Mouse (Mus musculus) adrenal gland, adult (tissue): ENCODE data around the gene Gm10840.

Source experiments
- DNase-seq, 2 experiments: peaks; one replicate each; pipeline ENCODE4 v3.0.0; 2022 to 2023; ENCODE audit warnings: low spot score in 1 of 2; ENCODE audit not compliant: inconsistent age in 2 of 2

The Gm10840 gene

DNA sequence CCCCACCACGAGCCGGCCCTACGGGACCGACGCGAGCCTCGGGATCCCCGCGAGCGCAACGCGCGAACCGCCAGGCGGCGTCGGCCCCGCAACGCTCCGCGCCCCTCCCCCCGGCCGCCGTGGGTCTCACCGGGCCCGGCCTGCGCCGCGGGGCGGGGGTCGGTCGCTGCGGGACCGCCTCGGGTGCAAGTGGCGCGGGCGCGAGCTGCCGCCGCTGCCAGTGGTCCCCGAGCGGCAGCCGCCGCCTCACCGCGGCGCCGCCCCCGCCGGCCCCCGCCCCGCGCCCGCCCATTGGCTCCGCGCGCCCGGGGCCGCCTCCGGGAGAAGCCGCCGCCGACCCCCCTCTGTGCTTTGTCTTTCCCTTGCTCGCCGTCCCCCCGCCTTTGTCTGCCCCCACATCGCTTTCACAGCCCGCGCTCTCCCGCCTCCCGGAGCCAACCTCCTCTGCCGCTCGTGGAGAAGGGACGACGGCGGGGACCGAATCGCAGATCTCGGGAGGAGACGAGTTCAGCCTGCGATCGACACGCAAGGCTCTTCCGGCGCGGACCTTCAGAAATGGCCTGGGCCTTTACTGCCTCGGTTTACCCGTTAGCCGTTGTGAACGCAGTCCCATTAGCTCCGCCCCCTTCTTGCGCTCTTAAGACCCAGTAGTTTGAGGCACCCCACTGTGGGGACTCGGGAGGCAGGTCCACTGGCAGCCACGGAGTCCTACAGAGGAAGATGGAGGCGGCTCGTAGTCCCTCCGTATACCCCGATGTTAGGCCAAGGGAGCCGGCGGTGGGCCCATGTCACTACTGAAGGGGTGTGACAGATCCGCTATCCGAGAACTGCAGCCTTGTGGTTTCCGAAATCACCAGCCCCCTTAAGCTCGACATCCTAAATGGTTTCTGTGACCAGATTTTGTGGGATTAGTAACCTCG is 469 bp upstream of the Gm10840 start:
- peak; percentile 84 to 92 for DNase-seq

DNA sequence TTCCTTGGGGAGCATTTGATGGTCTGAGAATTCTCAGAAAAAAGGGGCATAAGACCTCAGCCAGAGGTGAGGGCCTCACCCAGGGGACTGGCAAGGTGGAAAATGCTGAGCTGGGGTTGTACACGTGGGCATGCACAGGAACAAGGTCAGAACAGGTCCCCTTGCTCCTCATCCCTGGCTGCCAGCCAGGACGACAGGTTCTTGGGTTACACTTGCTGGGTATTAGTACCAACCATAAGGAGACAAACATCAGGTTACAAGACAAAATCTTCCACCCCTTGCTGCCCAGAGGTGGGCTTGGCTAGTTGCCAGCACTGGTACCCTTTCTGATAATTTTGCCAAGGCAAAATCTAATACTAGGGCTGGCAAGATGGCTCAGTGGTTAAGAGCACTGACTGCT is 1.6 kb downstream of the Gm10840 start:
- DNase-seq = no peak

DNA sequence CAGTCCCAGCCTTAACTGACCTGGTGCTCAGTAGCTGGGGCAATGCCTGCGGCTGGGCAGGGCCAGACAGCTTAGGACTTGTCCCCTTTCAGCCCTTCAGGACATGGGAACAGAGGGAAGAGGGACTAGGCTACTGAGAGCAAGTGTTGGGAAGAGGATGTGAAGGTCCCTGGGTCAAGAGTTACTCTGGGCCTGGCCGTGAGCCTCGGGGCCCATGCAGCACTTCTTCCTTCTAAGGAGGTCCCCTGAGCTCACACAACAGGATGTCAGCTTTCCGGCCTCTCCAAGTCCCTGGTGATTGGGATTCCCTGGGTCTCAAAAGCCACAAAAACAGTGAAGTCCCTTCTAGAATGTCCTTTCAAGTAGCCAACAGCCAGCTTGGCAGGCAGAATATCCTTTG is 2.9 kb downstream of the Gm10840 start:
- peak in 1 of 2 experiments; percentile 50 for DNase-seq

DNA sequence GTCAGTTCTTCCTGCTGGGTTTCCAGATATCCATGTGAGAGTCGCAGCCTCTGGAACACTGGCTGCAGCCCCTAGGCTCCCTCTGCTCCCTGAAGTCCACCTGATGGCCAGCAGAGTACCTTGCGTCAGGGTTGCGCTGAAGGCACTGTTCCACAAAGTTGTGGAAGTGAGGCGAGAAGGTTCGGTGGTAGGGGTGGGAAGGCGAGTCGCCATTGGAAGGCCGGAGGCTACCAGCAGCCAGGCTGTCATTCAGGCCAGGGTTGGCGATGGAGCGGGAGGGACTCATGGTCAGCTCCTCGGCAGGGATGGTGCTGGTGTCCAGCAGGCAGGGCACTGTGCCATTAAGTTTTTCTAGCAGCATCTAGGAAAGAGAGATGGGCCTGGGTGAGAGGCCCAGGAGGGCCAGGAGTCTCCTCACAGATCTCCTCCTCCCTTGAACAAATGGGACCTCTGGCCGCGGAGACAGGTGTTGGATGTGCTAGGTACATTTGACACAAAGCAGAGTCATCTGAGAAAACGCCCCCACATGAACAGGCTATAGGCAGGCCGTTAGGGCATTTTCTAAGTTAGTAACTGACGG is 4.0 kb downstream of the Gm10840 start:
- DNase-seq = no peak

DNA sequence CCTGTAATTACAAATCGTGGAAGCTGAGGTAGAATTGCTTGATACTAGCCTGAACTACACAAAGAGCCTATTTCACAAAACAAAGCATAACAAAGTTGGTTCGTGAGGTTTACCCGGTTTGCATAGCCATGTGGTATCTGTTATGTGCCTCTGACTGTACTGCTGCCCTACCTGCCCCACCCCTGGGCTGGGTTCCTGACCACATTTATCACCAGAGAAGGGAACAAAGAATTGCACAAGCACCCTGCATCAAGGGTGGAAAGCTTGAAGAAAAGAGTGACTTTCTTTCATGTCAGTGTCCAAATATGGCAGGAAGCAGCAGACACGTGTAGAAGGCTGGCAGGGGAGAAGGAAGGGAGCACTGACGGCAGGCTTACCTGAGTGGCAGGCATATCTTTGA is 6.8 kb downstream of the Gm10840 start:
- no peak for DNase-seq

DNA sequence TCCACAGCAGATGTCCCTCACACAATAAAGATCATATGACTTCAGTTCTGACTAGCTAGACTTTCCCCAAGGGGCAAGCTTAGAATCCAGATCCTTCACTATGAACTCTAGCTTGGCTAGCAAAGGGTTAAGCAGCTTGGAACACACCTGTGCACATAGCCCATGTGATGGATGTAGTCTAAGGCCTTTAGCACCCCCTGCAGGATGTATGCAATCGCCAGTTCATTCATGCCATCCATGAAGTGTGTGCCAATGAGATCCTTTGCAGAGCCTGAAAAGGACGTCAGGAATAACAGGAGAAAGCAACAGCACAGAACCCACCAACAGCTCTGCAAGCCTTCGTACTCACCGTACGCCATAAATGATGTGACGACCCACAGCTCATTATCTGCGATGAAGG is 10.2 kb downstream of the Gm10840 start:
- no peak for DNase-seq

DNA sequence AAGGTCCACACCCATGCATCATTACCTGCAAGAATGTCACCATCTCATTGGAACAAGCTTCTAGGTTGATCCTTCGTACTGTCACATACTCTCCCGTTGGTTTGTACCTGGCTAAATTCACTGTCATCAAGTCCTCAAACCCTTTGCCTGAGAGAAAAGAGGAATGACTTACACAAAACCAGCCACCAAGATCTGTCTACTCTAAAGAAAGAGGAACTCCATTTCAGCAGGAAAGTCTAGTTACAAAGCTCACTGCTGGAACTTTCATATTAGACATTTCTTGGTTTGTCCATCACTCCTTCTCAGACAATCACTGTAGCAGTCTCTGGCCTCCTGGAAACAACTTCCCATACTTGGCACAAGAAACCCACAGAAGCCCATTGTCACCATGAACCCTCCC is 12.6 kb downstream of the Gm10840 start:
- no peak for DNase-seq

DNA sequence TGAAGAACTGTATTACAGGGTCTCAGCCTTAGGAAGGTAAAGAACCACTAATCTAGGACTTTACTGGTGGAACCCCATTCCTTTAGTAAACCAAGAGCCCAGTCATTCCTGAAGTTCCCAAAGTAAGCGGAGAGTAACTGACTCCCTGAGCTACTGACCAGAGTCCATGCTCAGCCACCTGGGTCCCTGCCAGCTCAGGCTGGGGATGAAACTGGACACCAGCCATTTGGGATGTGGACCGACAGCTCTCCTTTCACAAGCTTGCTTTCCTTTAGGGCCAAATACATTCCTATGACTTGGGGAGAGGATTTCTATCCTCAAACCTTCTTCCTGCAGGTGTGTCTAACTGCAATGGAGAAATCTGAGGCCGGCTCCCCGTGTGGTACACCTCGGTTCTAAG is 13.7 kb downstream of the Gm10840 start:
- DNase-seq = no peak

DNA sequence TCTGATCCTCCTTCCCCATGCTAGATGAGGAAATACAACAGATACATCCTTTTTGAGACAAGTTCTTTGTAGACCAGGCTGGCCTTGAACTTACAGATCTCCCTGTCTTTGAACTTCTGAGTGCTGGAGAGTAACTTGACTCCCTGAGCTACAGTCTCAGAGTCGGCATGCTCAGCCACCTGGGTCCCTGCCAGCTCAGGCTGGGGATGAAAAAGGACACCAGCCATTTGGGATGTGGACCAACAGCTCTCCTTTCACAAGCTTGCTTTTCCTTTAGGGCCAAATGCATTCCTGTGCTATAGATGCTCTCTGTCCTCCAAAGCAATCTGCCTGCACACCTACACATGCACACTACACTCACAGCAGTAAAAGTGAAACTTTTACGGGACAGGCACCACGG is 14.4 kb downstream of the Gm10840 start:
- DNase-seq = peak; percentile 42 to 60

DNA sequence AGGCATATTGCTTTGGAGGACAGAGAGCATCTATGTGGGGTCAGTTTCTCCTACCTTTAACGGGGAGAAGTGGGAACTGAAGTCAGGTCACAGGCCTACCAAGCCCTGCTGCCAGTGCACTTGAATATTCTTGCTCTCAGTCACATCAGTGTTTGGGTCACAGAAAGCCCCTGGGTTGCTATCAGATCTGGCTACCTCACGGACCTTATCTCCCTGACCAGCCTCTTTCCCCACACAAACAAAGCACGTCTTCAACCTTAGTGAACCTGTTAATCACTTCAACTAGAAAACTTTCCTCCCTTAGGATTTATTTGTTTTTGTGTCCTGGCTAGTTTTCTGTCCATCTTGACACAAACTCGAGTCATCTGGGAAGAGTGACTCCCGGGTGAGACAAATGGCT is 15.7 kb downstream of the Gm10840 start:
- no peak for DNase-seq

DNA sequence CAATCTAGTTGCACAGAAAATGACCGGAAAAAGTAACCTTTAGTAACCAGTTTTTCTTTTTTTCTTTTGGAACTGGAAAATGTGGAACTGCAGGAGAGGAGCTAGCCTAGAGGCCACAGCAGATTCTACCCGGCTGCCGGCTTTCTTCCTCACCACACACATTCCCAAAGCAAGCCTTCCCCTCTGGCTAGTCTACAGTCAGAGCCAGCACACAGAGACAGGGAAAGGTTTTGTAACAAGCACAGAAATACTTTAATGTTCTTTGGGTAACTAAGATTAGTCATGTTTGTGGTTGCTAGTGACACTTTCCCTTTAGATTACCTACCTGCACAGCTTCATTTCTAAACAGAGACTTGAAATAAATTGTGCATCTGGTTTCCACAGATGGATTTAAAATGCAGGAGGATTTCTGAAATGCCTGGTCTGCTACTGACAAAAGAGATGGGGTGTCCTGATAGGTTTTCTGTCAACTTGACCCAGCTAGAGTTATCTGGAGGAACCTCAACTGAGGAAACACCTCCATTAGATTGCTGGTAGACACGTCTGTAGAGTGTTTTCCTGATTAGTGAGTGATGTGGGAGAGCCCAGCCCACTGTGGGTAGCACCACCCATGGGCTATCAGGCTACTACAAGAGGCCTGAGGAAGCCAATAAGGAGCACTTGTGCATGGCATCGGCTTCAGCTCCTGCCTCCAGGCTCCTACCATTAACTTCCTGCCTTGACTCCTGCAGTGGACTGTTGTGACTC is 17.6 kb downstream of the Gm10840 start:
- DNase-seq = no peak

DNA sequence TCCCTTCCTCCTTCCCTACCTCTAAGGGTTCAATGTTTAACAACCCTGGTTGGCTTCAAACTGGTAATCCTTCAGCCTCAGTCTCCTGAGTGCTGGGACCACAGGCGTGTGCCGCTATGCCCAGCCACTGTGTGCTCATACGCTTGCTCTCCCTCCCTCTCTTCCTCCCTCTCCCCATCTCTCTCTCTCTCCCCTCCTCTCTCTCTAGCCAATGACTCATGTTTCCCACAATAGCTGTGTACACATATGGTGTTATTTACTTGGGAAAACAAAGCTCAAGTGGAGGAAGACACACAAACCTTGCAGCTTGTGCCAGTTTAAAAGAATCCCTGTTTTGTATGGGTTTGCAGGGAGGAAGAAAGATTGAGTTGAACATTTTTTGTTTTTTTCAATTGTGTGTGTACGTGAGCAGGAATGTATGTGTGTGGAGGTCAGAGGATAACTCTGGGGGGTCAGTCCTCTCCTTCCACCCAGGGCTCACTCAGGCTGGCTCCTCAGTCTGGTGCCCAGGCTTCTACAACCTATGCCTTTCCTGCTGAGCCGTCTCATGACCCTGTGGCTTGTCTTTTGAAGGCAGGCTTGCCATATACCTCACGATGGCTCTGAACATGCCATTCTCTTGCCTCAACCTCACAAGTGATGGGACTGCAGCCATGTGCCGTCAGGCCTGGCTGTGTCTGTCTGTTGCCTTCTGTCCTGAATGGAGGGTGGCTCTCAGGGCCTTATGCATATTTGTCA is 19.2 kb downstream of the Gm10840 start:
- DNase-seq = no peak

DNA sequence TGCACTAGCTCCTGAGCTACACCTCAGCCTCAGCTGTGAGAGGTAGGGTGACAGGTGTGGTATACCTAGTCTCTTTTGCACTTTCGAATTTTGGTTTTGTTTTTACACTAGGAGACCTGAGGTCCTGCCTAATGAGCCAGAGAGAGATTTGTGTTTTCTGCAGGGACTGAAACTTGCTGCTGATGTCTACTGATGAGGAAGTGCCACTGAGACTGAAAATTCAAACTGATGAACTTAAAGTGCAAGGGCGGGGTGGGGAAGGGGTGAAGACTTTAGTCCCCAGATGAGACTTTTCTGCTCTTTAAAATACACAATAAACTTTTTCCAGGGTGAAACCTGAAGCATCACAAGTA is 19.8 kb downstream of the Gm10840 start:
- DNase-seq = no peak

DNA sequence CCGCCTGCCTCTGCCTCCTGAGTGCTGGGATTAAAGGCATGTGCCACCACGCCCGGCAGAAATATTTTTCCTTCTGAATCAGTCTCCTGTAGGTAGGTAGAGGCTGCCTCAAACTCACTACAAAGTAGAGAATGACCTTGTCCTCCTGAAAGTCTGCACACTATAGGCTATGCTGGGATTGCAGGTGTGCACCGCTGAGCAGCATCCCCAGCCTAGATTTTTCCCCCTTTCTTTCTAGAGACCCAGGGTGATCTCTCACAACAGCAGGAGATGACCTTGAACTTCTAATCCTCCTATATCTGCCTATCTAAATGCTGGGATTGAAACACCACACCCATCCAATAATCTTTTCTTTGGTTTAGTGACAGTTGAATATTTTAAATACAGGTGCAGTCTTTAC is 26.7 kb downstream of the Gm10840 start:
- no peak for DNase-seq

DNA sequence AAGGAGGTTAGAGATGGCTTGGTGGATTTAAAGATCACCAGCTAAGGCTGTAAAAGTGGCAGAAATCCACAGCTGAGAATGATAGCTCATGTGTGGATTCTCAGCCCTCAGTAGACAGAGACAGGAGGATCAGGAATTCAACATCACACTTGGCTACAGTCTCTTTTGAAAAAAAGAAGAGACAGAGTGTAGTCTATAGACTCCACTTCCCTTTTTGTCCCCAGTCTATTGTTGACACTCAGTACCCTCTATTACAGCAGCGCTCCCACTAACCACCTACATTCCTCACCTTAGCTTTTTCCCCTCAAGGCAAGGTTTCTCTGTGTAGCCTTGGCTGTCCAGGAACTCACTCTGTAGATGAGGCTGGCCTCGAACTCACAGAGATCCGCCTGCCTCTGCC is 31.1 kb downstream of the Gm10840 start:
- DNase-seq = no peak

DNA sequence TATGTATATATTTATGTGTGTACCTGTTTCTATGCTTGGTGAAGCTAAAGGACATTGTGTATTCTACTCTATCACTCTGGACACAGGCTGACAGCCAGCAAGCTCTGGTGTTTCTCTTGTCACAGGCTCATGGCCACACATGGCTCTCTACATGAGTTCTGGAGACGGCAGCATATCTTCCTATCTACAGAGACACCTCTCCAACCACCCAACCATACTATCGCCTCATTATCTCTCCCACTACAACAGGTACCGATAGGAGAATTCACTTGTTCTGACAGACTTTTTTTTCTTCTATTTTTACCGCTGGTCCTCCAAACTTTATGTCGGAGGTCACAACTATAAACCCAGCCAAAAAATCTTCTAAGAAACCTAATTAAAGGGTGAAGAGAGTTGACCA is 31.6 kb downstream of the Gm10840 start:
- no peak for DNase-seq

DNA sequence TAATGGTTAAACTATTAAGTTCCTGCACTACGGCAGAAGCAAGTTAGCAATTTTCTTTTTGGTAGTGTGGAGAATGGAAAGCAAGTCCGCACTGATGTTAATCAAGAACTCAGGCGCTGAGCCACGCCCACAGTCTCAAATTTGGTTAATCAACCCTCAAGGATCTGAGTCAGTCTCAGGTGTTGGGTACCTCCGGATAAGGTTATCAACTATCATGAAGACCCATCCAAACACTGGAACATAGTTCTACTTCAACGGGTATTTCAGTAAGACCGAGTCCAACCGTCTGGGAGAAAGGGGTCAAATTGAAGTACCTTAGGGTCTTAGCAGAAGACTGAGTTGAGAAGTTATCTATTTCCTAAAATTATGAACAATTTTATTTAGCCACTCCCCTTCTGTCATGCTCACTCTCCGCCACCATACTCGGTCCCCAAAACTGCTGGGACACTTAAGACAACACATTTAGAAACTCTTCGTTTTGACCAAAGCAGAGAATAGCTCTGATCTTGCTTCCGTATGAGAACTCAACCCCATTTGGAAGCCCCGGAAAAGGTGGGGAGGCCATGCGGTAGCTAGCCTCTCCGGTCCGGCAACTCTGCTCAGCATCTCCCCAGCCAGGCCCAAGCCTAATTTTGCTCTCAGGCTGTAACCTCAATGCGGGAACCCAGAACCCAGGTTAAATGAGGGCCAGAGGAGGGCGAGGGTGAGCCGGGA is 32.2 kb downstream of the Gm10840 start:
- no peak for DNase-seq

DNA sequence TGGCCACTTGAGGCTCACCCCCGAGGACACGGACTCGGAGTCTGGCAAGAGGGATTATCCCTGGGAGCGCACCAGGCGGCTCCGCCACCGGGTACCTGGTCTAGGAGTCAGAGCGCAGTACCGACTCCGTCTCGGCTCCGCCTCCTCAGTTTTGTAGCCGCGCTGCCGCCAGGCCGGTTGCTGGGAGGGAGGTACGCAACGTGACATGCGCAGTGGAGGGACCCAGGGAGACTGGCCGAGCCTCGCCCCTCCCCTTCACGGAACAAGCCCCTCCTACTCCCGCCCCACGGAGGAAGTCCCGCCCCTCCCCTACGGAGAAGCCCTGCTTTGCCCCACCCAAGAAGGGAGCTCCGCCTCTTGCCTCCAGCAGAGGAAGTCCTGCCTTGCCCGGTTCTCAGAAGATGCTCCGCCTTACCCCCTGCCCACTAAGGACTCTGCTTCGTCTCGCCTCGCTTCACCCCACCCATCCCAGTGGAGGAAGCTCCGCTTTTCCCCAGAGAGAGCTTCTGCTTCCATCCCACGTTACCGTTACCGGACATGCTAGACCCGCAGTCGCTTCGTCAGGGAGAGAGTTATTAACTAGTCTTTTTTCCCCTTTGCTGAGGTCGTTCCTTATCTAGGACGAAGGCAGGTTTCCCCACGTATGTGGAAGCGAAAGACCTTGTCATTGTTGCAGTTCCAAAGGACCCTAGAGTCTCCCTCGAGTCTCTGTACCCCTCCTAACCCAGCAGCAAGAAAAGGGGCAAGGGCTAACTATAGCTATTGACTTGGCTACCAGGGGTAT is 32.9 kb downstream of the Gm10840 start:
- peak; percentile 98 to 99 for DNase-seq

DNA sequence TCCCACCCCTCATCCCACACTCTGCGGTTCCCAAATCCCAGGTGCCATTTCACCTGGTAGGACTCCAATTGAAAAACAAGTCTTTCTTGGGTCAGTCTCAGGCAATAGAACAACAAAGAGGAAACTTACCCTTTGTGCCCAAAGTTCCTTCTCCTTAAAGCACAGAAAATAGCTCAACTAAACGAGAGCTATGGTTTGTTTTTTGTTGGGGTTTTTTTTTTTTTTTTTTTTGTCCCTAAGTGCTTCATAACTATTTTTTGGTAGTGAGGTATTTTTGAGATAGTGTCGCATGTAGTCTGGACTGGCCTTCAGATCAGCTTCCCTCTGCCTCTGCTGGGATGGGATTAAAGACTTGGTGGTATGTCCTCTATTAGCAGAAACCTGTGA is 33.5 kb downstream of the Gm10840 start:
- DNase-seq = no peak

DNA sequence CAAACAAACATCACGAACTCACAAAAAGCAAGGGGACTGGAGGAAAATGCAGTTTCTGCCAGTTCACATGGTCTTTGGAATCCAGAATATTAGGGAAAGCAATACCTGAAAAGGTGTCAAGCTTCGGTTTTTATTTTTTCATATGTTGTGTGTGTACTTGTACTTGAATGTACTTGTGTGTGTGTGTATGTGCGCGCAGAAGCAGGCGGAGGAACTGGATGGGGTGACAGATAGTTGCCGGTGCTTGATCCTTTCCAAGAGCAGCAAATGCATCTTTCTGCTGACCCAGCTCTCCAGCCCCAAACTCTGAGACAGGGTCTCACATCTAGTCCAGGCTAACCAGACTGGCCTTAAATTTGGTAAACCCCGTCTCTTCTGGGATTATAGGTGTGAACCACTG is 34.2 kb downstream of the Gm10840 start:
- DNase-seq = no peak
